Mouse (Mus musculus): ENCODE measurements around the gene Aspn.
"Not testable (repeated sequence)": the region's sequence is repeated elsewhere in the genome, so short reads cannot be mapped to it uniquely, and the experiment has no call there.

Aspn gene

DNA sequence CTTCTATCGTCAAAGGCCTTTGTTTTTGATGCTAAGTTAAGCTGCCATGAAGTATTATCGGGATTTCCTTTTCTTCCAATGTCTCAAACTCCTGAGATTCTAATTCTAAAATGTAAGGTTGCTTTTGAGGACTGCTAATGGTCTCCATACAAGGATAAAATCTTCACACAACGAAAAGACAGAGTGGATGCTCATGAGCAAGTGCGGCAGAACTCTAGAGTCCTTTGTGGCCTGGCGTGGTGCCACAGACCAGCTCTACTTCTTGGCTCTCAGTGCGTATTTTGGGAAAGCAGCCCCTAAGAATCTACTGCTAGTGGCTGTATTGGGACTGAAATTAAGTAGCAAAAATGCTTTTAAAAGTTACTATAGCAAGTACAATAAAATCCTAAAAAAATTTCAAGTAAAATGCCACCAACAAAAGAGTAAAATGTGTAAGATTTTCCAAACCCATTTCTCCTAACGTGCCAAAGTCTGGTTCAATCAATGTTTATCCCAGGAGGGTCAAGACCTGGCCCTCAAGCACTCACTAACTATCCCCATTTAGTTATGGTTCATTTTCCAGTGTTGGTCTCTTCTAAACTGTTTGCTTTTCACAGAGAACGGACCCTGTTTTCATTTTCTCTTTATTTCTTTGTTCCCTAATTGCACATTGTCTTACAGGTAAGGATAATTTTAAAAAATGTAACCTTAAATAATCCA lies 40.2 kb downstream of the Aspn start:
- DNase-seq (ENCODE audit: low spot score in 2 of 2) = no peak

DNA sequence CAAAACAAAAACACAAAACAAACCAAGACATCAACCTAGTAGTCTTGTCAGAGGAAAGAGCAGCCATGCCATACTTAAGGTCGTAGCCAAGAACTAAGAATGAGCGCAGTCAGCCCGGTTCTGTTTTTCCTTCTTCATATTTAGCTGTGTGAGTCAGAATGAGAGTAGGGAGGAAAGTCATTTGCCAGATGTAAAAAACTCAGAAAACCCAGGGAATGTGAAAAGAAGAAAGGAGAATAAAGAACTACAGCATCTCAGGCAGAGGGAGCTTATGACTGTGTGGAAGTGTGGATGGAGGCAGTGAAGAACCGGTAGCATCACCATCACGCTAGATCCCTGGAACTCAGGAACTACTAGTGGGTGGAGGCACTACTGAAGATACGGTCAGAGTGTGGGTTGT lies 41.8 kb downstream of the Aspn start:
- DNase-seq (ENCODE audit: low spot score in 2 of 2) = no peak

GRCm38 (mm10) chr13:49602541-49602940 lies 58.3 kb downstream of the Aspn start:
- DNase-seq (ENCODE audit: low spot score in 2 of 2) = not testable (repeated sequence)

DNA sequence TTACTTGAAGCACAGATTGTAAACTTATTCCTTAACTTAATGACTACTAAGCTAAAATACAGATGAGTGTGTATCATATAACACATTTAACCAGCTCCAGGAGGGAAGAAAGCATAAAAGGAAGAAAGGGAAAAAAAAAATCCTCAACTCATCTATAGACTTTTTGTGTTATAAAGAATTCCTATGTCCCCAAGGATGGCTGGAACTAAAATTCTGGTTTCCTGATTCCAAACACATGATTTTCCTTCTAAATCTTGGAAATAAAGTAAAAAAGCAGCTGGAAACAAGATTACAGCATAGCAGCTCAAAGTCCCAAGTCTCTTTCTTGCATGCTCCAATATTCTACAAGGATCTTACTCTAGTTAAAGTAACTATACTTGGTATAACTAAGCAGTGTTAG lies 59.4 kb downstream of the Aspn start:
- no peak for DNase-seq (ENCODE audit: low spot score in 2 of 2)

GRCm38 (mm10) chr13:49607714-49608113 lies 63.5 kb downstream of the Aspn start, which contains the start of gene Ogn:
Gene Ogn, plus strand, starts transcription at chr13:49608046.
- DNase-seq (ENCODE audit: low spot score in 2 of 2) = no peak

DNA sequence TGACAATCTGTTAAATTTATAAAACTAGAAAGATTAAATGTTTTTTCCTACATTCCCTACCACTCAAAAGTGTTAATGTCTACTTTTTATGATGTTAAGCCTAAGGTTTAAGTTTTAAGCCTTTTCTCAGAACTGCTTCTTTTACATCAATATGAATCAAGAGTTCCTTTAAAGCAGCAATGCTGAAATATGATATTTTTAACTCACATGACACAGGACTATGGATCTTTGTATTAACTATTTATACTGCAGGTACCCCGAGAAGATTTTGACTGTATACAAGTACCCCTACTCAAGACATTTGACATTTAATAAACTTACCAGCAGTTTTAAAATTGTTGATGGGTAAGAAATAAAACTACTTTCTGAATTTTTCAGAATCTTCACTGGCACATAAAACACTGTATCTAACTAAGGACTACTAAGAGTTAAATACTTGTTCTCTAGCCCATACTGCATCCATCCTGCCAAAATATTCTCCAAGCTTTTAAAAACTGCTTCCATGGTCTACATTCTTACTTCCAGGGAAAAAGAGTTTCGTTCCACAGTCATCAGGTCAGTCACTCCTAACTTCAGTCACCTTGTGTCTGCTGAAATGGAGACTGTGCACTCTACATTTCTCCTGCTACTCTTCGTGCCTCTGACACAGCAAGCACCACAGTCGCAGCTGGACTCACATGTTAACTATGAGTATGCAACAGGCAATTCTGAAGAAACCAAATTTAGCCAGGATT lies 64.5 kb downstream of the Aspn start:
- no peak for DNase-seq (ENCODE audit: low spot score in 2 of 2)

- DNase-seq (ENCODE audit: low spot score in 2 of 2) = no peak
These were observed 72.8 kb downstream of the Aspn start for GRCm38 (mm10) chr13:49617021-49617420.
